Mouse (Mus musculus): ENCODE data around the gene Alkbh5.
"Not testable (repeated sequence)": the region's sequence is repeated elsewhere in the genome, so short reads cannot be mapped to it uniquely, and the experiment has no call there.

Gene Alkbh5

GRCm38 (mm10) chr11:60543211-60543610 is 7.0 kb downstream of the Alkbh5 start:
- DNase-seq (ENCODE audit: low read depth): not testable (repeated sequence)

DNA sequence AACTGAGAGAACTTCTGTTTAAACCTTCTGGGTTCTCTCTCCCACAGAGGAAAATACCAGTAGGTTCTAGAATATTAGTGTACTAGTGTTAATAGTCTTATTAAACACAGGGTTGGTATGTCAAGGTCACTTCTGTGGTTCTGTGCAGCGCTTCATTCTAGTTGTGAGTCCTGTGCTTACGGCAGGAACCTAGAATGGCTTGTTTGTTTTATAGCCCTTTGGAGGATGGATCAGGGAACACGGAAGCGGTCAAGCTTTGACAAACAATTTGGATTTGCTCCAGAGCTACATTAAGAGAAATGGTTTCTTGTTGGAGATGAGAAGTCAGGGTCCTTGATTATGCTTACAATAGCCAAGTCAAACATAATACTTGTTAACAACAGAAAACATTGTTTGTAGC is 9.3 kb downstream of the Alkbh5 start:
- DNase-seq (ENCODE audit: low read depth): no peak

- DNase-seq (ENCODE audit: low read depth): no peak
Observed at GRCm38 (mm10) chr11:60548112-60548511, 11.9 kb downstream of the Alkbh5 start.

- no peak for DNase-seq (ENCODE audit: low read depth)
Observed at GRCm38 (mm10) chr11:60553091-60553490, 16.9 kb downstream of the Alkbh5 start.

GRCm38 (mm10) chr11:60557675-60558074 is 21.5 kb downstream of the Alkbh5 start:
- no peak for DNase-seq (ENCODE audit: low read depth)

GRCm38 (mm10) chr11:60559342-60559741 is 23.2 kb downstream of the Alkbh5 start:
- DNase-seq (ENCODE audit: low read depth): peak; percentile 66

GRCm38 (mm10) chr11:60574006-60574405 is 37.8 kb downstream of the Alkbh5 start:
- DNase-seq (ENCODE audit: low read depth): not testable (repeated sequence)
